Mouse (Mus musculus) embryonic fibroblast, embryonic 13.5 days (primary cell): ENCODE measurements around the gene Tbxa2r.

Source experiments
- CTCF ChIP-seq: IDR thresholded peaks from 2 replicates; pipeline ENCODE4 v1.5.1; 2011; ENCODE audit warnings: mild to moderate bottlenecking, control low read depth, low read length, moderate library complexity, borderline replicate concordance; ENCODE audit not compliant: insufficient read depth
- POLR2A ChIP-seq: IDR thresholded peaks from 2 replicates; pipeline ENCODE4 v1.6.1; 2011; ENCODE audit warnings: low read depth, mild to moderate bottlenecking, control low read depth, low read length, moderate library complexity

DNA sequence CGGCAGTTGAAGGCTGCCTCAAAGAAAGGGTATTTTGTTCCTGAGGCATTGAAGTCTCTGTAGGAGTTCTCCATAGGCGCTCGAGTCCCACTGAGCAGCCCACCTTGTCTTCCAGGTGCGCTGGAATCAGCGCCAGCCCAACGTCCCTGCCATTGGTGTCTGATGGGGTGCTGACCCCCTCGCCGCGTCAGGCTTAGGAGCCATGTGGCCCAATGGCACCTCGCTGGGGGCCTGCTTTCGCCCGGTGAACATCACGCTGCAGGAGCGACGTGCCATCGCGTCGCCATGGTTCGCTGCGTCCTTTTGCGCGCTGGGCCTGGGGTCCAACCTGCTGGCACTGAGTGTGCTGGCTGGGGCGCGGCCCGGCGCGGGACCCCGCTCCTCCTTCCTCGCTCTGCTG, 3.7 kb downstream of the Tbxa2r start:
- TF ChIP-seq POLR2A (no peak), CTCF (no peak)
